Mouse (Mus musculus): ENCODE measurements at regions not wholly inside any gene's neighbourhood (a gene's known extent, or its start where the extent isn't known, plus 50 kb on each side); places are given as distances from the start of the nearest gene placed in this dataset.

DNA sequence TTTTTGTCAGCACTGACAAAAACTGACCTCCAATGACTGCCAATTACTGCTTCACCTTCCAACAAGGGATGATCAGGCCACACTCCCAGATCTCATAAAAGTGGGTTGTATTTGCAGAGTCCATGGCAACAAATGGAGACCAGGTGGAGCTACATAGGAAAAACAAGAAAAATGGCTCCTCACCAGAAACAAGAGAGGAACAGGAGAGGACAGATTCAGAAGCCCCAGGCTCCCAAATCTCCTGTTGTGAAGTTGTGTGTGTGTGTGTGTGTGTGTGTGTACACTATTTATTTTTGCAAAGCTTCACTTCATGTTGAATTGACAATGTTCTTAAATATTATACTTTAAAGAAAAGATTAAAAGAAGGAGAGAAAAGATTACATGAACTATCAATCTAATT is 380.2 kb upstream of the Mef2c start:
- H3K4me3 ChIP-seq (ENCODE audit: low read depth, low read length), result no peak overlapping the region
- H3K4me1 ChIP-seq (ENCODE audit: control insufficient read depth, insufficient read depth, low read length), result no peaks in the 10 kb centered on the region
- no peak for ATAC-seq (ENCODE audit: insufficient number of reproducible peaks, insufficient read depth, low FRiP score, low read depth)
- H3K36me3 ChIP-seq (ENCODE audit: control insufficient read depth, insufficient read depth, low read length), result no peaks in the 10 kb centered on the region
- H3K4me2 ChIP-seq (replicated peaks; ENCODE audit: low read depth, low read length), result no peak overlapping the region
- no peak overlapping the region for H3K9ac ChIP-seq (replicated peaks; ENCODE audit: low read depth, low read length)
- H3K27me3 ChIP-seq (ENCODE audit: control insufficient read depth, insufficient read depth, low read length), result no peaks in the 10 kb centered on the region
- no peak overlapping the region for H3K27ac ChIP-seq (ENCODE audit: low read length)
- no peaks in the 10 kb centered on the region for H3K9me3 ChIP-seq (ENCODE audit: control insufficient read depth, low read depth, low read length)

DNA sequence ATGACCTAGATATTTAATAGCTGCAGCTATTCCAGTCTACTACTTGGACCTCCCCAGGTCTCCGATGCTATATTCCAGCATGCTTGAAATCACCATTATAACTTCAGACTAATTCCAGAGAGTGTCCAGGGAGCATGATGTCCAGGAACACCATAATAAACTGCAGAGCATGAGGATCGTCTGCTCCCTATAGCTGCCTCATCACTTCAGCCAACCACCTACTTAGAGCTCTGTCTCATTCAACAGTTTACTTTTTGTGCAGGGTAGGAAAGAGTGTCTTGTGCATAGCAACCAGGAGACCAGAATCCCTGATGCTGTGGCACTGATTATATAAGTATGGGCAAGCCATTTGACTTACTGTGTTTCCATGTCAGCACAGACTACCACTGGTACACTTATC is 379.2 kb upstream of the Mef2c start:
- no peak for ATAC-seq (ENCODE audit: insufficient number of reproducible peaks, insufficient read depth, low FRiP score, low read depth)
- Histone ChIP-seq H3K36me3 (ENCODE audit: control insufficient read depth, insufficient read depth, low read length) (no peaks in the 10 kb centered on the region), H3K4me1 (ENCODE audit: control insufficient read depth, insufficient read depth, low read length) (no peaks in the 10 kb centered on the region), H3K4me2 (replicated peaks; ENCODE audit: low read depth, low read length) (no peak overlapping the region), H3K4me3 (ENCODE audit: low read depth, low read length) (no peak overlapping the region), H3K9me3 (ENCODE audit: control insufficient read depth, low read depth, low read length) (no peaks in the 10 kb centered on the region), H3K27ac (ENCODE audit: low read length) (no peak overlapping the region), H3K27me3 (ENCODE audit: control insufficient read depth, insufficient read depth, low read length) (no peaks in the 10 kb centered on the region), H3K9ac (replicated peaks; ENCODE audit: low read depth, low read length) (no peak overlapping the region)
- WGBS, result 81% methylated on average over 2 of the region's 2 CpGs

DNA sequence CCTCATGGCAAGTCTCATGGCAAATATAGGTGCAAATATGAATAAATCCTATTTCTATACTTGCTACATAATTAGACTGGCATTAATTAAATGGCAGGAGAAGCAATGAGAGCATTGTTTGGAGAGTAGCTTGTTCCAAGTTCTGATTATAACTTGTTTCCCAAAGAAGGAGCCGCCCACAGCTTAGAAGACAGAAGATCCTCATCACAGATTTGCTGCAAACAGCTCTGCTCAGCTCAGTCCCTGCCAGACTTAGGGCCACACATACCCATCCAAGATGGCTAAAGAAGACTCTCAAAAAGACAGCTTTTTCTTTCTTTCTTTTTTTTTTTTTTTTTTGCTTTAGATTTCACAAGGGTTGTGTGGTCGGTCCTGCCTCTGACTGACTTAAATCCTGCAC is 377.4 kb upstream of the Mef2c start:
- no peaks in the 10 kb centered on the region for H3K27me3 ChIP-seq (ENCODE audit: control insufficient read depth, insufficient read depth, low read length)
- no peak for ATAC-seq (ENCODE audit: insufficient number of reproducible peaks, insufficient read depth, low FRiP score, low read depth)
- H3K4me2 ChIP-seq (replicated peaks; ENCODE audit: low read depth, low read length), result no peak overlapping the region
- no peak overlapping the region for H3K9ac ChIP-seq (replicated peaks; ENCODE audit: low read depth, low read length)
- H3K27ac ChIP-seq (ENCODE audit: low read length), result no peak overlapping the region
- H3K4me1 ChIP-seq (ENCODE audit: control insufficient read depth, insufficient read depth, low read length), result no peaks in the 10 kb centered on the region
- no peak overlapping the region for H3K4me3 ChIP-seq (ENCODE audit: low read depth, low read length)
- H3K36me3 ChIP-seq (ENCODE audit: control insufficient read depth, insufficient read depth, low read length), result no peaks in the 10 kb centered on the region
- WGBS, result 73% methylated on average over 2 of the region's 2 CpGs
- H3K9me3 ChIP-seq (ENCODE audit: control insufficient read depth, low read depth, low read length), result no peaks in the 10 kb centered on the region

DNA sequence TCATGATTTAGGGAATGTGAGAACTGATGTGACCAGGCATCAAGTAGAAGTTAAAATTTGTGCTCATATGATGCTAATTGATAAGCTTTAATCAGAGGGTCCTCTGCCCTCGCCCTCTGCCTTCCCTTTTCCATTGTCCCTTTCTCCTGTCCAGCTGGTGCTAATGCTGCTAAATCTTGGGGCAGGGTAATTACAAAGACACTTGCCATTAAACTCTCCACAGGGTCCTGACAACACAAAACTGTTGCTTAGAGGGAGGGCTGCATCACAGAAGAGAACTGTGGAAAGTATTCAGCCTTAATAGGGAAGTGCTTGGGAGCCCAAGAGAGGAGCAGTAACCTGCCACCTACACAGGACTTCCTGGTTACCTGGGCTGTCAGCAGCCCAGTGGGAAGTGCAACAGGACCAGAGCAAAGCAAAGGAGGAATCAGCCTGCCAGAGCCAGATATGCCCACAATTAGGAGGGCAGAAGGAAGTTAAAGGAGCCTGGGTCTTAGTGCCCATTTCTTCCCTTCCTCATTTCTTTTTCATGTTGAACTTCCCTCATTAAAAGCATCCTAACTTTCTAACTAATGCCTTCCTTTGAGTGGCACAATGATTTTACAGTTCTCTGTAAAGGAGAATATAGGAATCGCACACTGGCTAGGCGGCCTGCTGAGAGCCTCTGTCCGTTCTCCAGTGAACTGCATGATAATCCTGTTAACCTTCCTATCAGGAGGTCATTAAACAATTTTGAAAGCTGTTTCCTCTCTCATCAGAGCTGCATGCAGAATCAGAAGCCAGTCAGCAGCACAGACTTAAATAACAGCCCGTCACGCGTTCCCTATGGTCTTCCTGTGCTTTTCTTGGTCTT is 372.5 kb upstream of the Mef2c start:
- Histone ChIP-seq H3K27me3 (ENCODE audit: control insufficient read depth, insufficient read depth, low read length) (no peaks in the 10 kb centered on the region), H3K4me3 (ENCODE audit: low read depth, low read length) (no peak overlapping the region), H3K4me1 (ENCODE audit: control insufficient read depth, insufficient read depth, low read length) (no peaks in the 10 kb centered on the region), H3K9me3 (ENCODE audit: control insufficient read depth, low read depth, low read length) (no peaks in the 10 kb centered on the region), H3K9ac (replicated peaks; ENCODE audit: low read depth, low read length) (no peak overlapping the region), H3K4me2 (replicated peaks; ENCODE audit: low read depth, low read length) (no peak overlapping the region), H3K27ac (ENCODE audit: low read length) (no peak overlapping the region), H3K36me3 (ENCODE audit: control insufficient read depth, insufficient read depth, low read length) (no peaks in the 10 kb centered on the region)
- ATAC-seq (ENCODE audit: insufficient number of reproducible peaks, insufficient read depth, low FRiP score, low read depth), result no peak
- WGBS, result 64% methylated on average over 7 of the region's 7 CpGs

DNA sequence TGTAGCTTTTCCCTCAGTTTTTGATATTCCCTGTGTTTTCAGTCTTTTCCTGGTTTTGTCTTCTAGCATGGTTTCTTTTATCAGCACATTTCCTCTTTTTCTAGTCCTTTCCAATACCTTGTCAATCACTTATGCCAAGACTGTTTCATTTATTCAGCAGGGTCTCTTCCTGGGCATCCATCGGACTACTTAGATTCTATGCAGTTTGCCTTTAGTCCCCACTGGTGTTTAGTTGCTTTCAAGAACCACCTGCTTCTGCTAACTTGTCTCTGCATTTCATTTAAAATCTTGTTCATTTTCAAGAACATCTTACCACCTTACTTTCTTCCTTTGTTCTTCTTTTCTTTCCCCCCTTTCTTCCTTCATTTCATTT is 371.9 kb upstream of the Mef2c start:
- Histone ChIP-seq H3K4me2 (replicated peaks; ENCODE audit: low read depth, low read length) (no peak overlapping the region), H3K9ac (replicated peaks; ENCODE audit: low read depth, low read length) (no peak overlapping the region), H3K36me3 (ENCODE audit: control insufficient read depth, insufficient read depth, low read length) (no peaks in the 10 kb centered on the region), H3K27ac (ENCODE audit: low read length) (no peak overlapping the region), H3K4me1 (ENCODE audit: control insufficient read depth, insufficient read depth, low read length) (no peaks in the 10 kb centered on the region), H3K27me3 (ENCODE audit: control insufficient read depth, insufficient read depth, low read length) (no peaks in the 10 kb centered on the region), H3K4me3 (ENCODE audit: low read depth, low read length) (no peak overlapping the region), H3K9me3 (ENCODE audit: control insufficient read depth, low read depth, low read length) (no peaks in the 10 kb centered on the region)
- WGBS, result 88% methylated on average over 1 of the region's 1 CpGs
- no peak for ATAC-seq (ENCODE audit: insufficient number of reproducible peaks, insufficient read depth, low FRiP score, low read depth)

DNA sequence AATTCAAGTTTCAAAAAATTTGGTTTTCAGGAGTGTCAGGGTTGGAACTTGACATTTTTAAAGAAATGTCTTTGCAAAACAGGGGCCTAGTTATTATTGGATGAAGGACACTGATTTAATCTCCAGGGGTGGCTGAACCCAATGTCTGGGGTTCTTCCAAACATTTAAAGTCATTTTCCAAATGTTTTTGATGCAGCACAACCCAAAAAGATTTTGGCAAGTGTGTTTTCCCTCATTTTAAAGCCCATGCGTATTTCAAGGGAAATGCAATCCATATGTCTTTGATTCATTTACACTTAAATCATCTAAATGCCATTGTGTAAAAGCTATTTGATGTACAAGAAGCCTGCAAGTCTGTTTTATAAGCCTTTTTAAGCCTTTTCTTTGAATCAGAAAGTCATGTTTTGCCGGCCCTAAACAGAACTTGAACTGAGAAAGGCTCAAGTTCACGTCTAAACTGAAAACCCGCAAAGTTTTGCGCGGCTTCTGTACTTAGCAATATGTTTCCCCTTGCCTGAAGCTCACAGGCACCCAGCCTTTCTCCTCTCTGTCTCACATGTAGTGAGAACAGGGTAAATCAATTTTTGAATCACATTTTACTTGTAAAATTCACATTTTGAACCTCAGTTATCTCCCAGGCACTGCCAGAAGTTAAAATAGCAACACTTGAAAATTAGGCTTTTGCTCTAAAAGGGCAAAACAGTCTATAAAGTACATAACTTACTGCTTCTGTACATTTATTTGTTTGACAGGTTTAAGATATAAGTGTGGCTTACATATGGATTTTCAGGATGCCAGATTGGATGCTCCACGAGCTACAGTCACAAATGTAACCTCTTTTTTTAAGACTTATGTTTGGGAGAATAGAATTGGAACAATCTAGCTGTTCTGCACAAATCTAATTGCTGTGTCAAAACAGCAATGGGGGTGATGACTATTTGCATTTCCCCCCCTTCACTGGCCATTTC is 370.9 kb upstream of the Mef2c start:
- no peaks in the 10 kb centered on the region for H3K27me3 ChIP-seq (ENCODE audit: control insufficient read depth, insufficient read depth, low read length)
- no peak overlapping the region for H3K4me3 ChIP-seq (ENCODE audit: low read depth, low read length)
- no peak overlapping the region for H3K9ac ChIP-seq (replicated peaks; ENCODE audit: low read depth, low read length)
- H3K27ac ChIP-seq (ENCODE audit: low read length), result no peak overlapping the region
- 62% methylated on average over 7 of the region's 7 CpGs for WGBS
- no peak for ATAC-seq (ENCODE audit: insufficient number of reproducible peaks, insufficient read depth, low FRiP score, low read depth)
- H3K36me3 ChIP-seq (ENCODE audit: control insufficient read depth, insufficient read depth, low read length), result no peaks in the 10 kb centered on the region
- no peaks in the 10 kb centered on the region for H3K9me3 ChIP-seq (ENCODE audit: control insufficient read depth, low read depth, low read length)
- no peaks in the 10 kb centered on the region for H3K4me1 ChIP-seq (ENCODE audit: control insufficient read depth, insufficient read depth, low read length)
- no peak overlapping the region for H3K4me2 ChIP-seq (replicated peaks; ENCODE audit: low read depth, low read length)

DNA sequence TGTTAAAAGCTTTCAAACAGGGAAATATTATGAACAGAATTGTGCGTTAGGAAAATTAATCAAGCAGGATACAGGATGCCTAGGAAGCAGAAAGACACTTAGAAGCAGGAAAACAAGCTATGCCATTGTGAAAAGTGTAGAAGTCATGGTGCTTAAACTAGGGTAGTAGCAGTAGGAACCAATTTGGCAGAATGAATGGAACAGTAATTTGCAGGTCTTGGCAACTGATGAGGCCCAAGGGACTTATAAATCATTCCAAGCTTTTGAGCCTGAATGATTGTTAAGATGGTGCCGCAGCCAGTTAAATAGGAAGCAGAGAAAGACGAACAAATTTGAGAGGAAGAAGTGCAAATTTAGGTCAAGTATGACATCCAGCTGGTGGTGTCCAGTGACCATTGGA is 360.5 kb upstream of the Mef2c start:
- Histone ChIP-seq H3K9me3 (ENCODE audit: control insufficient read depth, low read depth, low read length) (no peaks in the 10 kb centered on the region), H3K36me3 (ENCODE audit: control insufficient read depth, insufficient read depth, low read length) (no peaks in the 10 kb centered on the region), H3K27ac (ENCODE audit: low read length) (no peak overlapping the region), H3K27me3 (ENCODE audit: control insufficient read depth, insufficient read depth, low read length) (no peaks in the 10 kb centered on the region), H3K4me3 (ENCODE audit: low read depth, low read length) (no peak overlapping the region), H3K9ac (replicated peaks; ENCODE audit: low read depth, low read length) (no peak overlapping the region), H3K4me2 (replicated peaks; ENCODE audit: low read depth, low read length) (no peak overlapping the region), H3K4me1 (ENCODE audit: control insufficient read depth, insufficient read depth, low read length) (no peaks in the 10 kb centered on the region)
- 43% methylated on average over 3 of the region's 3 CpGs for WGBS
- no peak for ATAC-seq (ENCODE audit: insufficient number of reproducible peaks, insufficient read depth, low FRiP score, low read depth)

DNA sequence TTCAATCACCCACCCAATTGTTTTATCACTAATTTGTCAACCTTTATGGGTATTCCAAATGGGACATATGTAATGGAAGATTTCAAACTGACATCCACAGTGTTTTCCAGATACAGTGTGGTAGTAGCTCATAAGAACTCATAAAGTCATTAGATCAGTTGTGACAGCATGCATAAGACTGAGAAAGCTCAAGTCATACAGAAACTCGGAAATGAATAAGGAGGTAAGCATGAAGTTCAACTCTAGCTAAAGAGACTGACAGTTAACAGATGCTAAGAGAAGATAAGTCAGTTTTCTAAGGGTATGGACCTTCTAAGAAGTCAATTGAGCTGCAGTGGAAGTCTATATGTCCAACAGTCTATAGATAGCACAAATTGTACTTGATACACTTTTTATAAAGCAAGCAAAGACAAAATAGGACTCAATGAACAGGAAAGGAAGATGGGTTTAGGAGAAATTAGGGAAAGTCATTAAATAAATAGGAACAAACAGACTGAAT is 349.2 kb upstream of the Mef2c start:
- Histone ChIP-seq H3K4me1 (ENCODE audit: control insufficient read depth, insufficient read depth, low read length) (no peaks in the 10 kb centered on the region), H3K27me3 (ENCODE audit: control insufficient read depth, insufficient read depth, low read length) (no peaks in the 10 kb centered on the region), H3K4me3 (ENCODE audit: low read depth, low read length) (no peak overlapping the region), H3K9ac (replicated peaks; ENCODE audit: low read depth, low read length) (no peak overlapping the region), H3K9me3 (ENCODE audit: control insufficient read depth, low read depth, low read length) (no peaks in the 10 kb centered on the region), H3K4me2 (replicated peaks; ENCODE audit: low read depth, low read length) (no peak overlapping the region), H3K36me3 (ENCODE audit: control insufficient read depth, insufficient read depth, low read length) (no peaks in the 10 kb centered on the region), H3K27ac (ENCODE audit: low read length) (no peak overlapping the region)
- WGBS, result 77% methylated on average over 1 of the region's 1 CpGs
- no peak for ATAC-seq (ENCODE audit: insufficient number of reproducible peaks, insufficient read depth, low FRiP score, low read depth)
